Mouse (Mus musculus): Measurements from ENCODE around the gene Rabac1. TPM values are rescaled to one million over a fixed set of nuclear protein-coding genes. Genes with fewer than 3 reads are reported as not detected.
A peak's percentile ranks its signal among the peaks of the same experiment; 100 is the strongest.

Rabac1 gene
- 111 and 118 TPM in 2 replicates for polyA plus RNA-seq (2014; fragmentation: Nextera tagmentation; extraction: Ambion mirVana)

- 0 out of 2 replicates have a peak, but pooled peaks cover 3% of the 10 kb centered on the region for H3K4me1 ChIP-seq (ENCODE audit: control insufficient read depth, insufficient read depth, low read length)
- no peaks in the 10 kb centered on the region for H3K9me3 ChIP-seq (ENCODE audit: control insufficient read depth, low read length)
- peak within 1 kb of the TSS; percentile 46 for H3K4me3 ChIP-seq (ENCODE audit: low read depth, low read length)
- no peaks in the 10 kb centered on the region for H3K27me3 ChIP-seq (ENCODE audit: control insufficient read depth, insufficient read depth, low read length)
- ATAC-seq (ENCODE audit: insufficient read depth, low FRiP score, low TSS enrichment) (peak; percentile 85), DNase-seq (ENCODE audit: low spot score) (peak; percentile 87)
- peak within 1 kb of the TSS; percentile 53 for H3K4me2 ChIP-seq (ENCODE audit: low read depth)
- H3K9ac ChIP-seq (ENCODE audit: low read length): peak within 1 kb of the TSS; percentile 48
- H3K36me3 ChIP-seq (ENCODE audit: control insufficient read depth, insufficient read depth, low read length): no peaks in the 10 kb centered on the region
- H3K27ac ChIP-seq (ENCODE audit: low read depth, low read length): no peak within 1 kb of the TSS
- WGBS: under 1% methylated on average over 45 of the region's 45 CpGs
Measured at GRCm38 (mm10) chr7:24971972-24972893, at the start of gene Rabac1. Rabac1 (minus strand) TSS chr7:24972754.

DNA sequence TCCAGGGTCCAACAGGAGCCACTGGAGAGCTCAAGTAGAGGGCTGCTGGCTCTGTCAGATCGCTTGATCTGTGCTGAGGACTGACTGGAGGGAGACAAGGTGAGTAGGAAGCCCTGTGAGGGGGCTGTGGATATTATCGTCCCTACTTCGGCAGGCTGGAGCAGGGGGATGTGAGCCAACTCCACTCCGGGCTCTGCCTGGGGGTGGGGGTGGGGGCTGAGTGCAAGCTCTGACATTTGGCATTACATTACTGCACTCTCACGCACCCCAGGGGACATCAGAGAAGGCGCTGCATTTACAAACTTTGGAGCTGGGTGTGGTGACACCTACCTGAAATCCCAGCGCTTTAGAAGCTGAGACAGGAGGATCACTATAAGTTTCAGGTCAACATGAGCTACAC lies 39.0 kb upstream of the Rabac1 start:
- peaks cover 50% of the 10 kb centered on the region for H3K27me3 ChIP-seq (ENCODE audit: control insufficient read depth, insufficient read depth, low read length)

DNA sequence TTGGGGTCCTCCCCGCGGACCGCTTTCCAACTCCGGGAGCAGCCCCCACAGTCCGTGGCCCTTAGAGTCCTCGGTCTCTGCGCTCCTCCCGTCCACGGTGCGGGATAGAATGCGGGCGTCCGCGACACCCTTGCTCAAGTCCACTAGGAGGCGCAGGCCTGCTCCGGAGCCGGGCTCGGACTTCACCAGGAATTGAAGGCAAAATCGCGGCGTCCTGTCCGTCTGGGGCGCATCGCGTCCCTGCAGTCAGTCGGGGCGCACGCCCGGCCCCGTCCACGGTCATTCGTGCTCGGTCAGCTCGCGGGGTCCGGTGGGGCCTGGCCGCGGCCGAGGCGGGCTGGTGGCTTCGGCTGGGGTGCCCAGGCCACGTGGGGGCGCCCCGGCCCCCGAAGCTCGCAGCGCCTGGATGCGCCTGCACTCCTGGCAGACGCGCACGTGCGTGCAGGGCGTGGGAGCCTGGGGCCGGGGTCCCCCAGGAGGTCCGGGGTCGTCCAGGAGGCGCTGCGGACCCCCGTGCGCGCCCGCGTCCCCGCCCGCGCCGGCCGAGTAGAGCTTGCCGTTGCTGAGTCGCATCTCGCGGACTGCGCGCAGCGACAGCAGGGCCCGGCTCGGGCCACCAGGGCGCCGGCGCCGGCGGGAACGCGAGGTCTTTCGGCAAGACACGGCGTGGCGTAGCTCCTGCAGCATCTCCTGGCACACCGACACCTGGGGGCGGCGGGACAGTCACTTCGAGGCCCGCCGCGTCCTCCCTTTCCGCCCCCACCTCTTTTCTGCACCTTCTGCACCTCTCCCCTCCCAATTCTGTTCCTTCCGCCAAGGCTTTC lies 37.7 kb upstream of the Rabac1 start:
- peak; percentile 80 for DNase-seq (ENCODE audit: low spot score)
- Histone ChIP-seq H3K4me2 (ENCODE audit: low read depth) (peak overlapping the region; percentile 62), H3K4me1 (ENCODE audit: control insufficient read depth, insufficient read depth, low read length) (peaks cover 16% of the 10 kb centered on the region), H3K27ac (ENCODE audit: low read depth, low read length) (peak overlapping the region; percentile 87; the same call in 1 of the 2 replicates), H3K9me3 (ENCODE audit: control insufficient read depth, low read length) (no peaks in the 10 kb centered on the region), H3K9ac (ENCODE audit: low read length) (0 out of 2 replicates have a peak overlapping the region, but pooled peaks have one; percentile 15), H3K27me3 (ENCODE audit: control insufficient read depth, insufficient read depth, low read length) (peaks cover 60% of the 10 kb centered on the region), H3K4me3 (ENCODE audit: low read depth, low read length) (peak overlapping the region; percentile 33), H3K36me3 (ENCODE audit: control insufficient read depth, insufficient read depth, low read length) (peaks cover 4% of the 10 kb centered on the region; the same call in 1 of the 2 replicates)
- 1% methylated on average over 73 of the region's 97 CpGs for WGBS
- 0 out of 2 replicates have a peak, but pooled peaks have one; percentile 8 for ATAC-seq (ENCODE audit: insufficient read depth, low FRiP score, low TSS enrichment)

More for the DNA sequence above, 39.0 kb upstream of the Rabac1 start:
- ATAC-seq (ENCODE audit: insufficient read depth, low FRiP score, low TSS enrichment): no peak
- Histone ChIP-seq H3K27ac (ENCODE audit: low read depth, low read length) (no peak overlapping the region), H3K4me2 (ENCODE audit: low read depth) (no peak overlapping the region), H3K4me3 (ENCODE audit: low read depth, low read length) (no peak overlapping the region), H3K4me1 (ENCODE audit: control insufficient read depth, insufficient read depth, low read length) (peaks cover 8% of the 10 kb centered on the region), H3K9me3 (ENCODE audit: control insufficient read depth, low read length) (no peaks in the 10 kb centered on the region), H3K36me3 (ENCODE audit: control insufficient read depth, insufficient read depth, low read length) (peaks cover 10% of the 10 kb centered on the region), H3K9ac (ENCODE audit: low read length) (no peak overlapping the region)
- DNase-seq (ENCODE audit: low spot score): no peak
- WGBS: 66% methylated on average over 7 of the region's 7 CpGs

DNA sequence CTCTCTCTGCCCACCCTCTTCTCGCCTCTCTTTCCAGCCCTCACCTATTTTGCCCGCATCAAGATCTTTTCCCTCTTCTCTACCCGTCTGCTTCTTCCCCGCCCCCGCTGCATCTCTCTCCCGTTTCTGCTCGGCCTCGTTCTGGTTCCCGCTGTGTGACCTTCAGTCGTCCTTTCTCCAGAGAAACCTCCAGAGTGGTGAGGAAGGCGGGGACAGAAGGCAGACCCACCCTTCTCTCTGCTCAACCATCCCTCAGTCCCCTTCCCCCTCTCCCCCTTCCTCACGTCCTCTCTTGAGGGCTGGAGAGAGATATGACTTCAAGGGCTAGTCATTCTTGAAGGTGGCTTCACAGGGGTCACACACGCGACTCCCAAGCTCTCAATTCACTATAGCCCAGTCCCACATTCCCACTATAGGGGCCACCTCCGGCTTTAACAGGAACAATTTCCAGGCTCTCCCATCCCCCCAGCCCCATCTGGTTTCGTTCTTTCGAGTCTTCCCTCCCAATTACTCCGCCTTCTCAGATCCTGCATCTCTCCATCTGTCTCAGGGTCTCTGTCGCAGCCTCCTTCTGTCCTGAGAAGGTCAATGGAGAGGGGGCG lies 36.6 kb upstream of the Rabac1 start:
- DNase-seq (ENCODE audit: low spot score) (peak; percentile 52), ATAC-seq (ENCODE audit: insufficient read depth, low FRiP score, low TSS enrichment) (no peak)
- WGBS: 5% methylated on average over 20 of the region's 20 CpGs
- Histone ChIP-seq H3K27ac (ENCODE audit: low read depth, low read length) (peak overlapping the region; percentile 87), H3K4me3 (ENCODE audit: low read depth, low read length) (no peak overlapping the region), H3K36me3 (ENCODE audit: control insufficient read depth, insufficient read depth, low read length) (peaks cover 4% of the 10 kb centered on the region; the same call in 1 of the 2 replicates), H3K4me2 (ENCODE audit: low read depth) (peak overlapping the region; percentile 62), H3K9ac (ENCODE audit: low read length) (peak overlapping the region; percentile 42; the same call in 1 of the 2 replicates), H3K4me1 (ENCODE audit: control insufficient read depth, insufficient read depth, low read length) (peaks cover 18% of the 10 kb centered on the region), H3K9me3 (ENCODE audit: control insufficient read depth, low read length) (no peaks in the 10 kb centered on the region), H3K27me3 (ENCODE audit: control insufficient read depth, insufficient read depth, low read length) (peaks cover 66% of the 10 kb centered on the region)

- Histone ChIP-seq H3K9ac (ENCODE audit: low read length) (peak overlapping the region; percentile 42; the same call in 1 of the 2 replicates), H3K4me1 (ENCODE audit: control insufficient read depth, insufficient read depth, low read length) (peaks cover 18% of the 10 kb centered on the region)
Measured at GRCm38 (mm10) chr7:25008635-25009034, 36.1 kb upstream of the Rabac1 start.

DNA sequence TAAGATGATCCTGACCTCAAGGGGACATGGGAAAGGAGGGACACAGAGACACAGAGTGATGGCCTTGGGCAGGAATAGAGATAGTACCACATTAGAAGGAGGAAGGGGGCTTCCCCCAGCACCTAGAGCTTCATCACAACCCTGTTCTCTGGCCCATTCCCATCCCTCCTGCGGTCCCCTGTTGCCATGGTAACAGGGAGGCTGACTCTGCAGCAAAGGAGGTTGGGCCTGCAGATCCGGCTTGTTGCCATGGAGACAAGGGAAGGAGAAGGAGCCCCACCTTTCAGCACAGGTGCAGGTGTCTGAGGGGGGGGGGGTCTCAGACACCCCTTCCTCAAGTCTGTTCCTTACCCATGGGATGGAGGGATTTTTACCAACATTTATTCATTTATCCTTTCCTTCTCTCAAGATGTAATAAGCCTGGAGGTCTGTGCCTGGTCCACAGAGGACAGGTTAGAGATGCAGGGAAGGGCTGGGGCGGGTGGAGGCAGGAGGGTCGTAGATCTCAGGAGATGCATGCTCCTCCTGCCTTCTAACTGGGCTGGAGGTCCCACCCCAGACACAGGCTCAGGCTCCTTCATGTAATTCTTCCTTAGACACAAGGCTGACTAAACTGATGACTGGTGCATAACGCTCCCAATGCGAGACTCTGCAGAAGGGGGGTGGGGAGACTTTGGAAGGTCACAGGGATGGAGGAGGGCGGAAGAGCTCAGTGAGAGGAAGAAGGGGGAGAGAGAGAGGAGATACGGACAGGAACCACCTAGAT lies 35.2 kb upstream of the Rabac1 start:
- Histone ChIP-seq H3K4me3 (ENCODE audit: low read depth, low read length) (no peak overlapping the region), H3K27ac (ENCODE audit: low read depth, low read length) (peak overlapping the region; percentile 87), H3K27me3 (ENCODE audit: control insufficient read depth, insufficient read depth, low read length) (peaks cover 66% of the 10 kb centered on the region), H3K4me1 (ENCODE audit: control insufficient read depth, insufficient read depth, low read length) (peaks cover 23% of the 10 kb centered on the region), H3K36me3 (ENCODE audit: control insufficient read depth, insufficient read depth, low read length) (no peaks in the 10 kb centered on the region), H3K9me3 (ENCODE audit: control insufficient read depth, low read length) (no peaks in the 10 kb centered on the region), H3K4me2 (ENCODE audit: low read depth) (no peak overlapping the region; the same call in 1 of the 2 replicates), H3K9ac (ENCODE audit: low read length) (no peak overlapping the region)
- ATAC-seq (ENCODE audit: insufficient read depth, low FRiP score, low TSS enrichment) (peak; percentile 25; the same call in 1 of the 2 replicates), DNase-seq (ENCODE audit: low spot score) (peak; percentile 74)
- WGBS: 17% methylated on average over 8 of the region's 8 CpGs

More at GRCm38 (mm10) chr7:25008635-25009034, 36.1 kb upstream of the Rabac1 start:
- Histone ChIP-seq H3K27me3 (ENCODE audit: control insufficient read depth, insufficient read depth, low read length) (peaks cover 66% of the 10 kb centered on the region), H3K4me2 (ENCODE audit: low read depth) (peak overlapping the region; percentile 29), H3K36me3 (ENCODE audit: control insufficient read depth, insufficient read depth, low read length) (0 out of 2 replicates have a peak, but pooled peaks cover 2% of the 10 kb centered on the region), H3K9me3 (ENCODE audit: control insufficient read depth, low read length) (no peaks in the 10 kb centered on the region), H3K4me3 (ENCODE audit: low read depth, low read length) (peak overlapping the region; percentile 3; the same call in 1 of the 2 replicates), H3K27ac (ENCODE audit: low read depth, low read length) (peak overlapping the region; percentile 87)
- ATAC-seq (ENCODE audit: insufficient read depth, low FRiP score, low TSS enrichment): no peak
- WGBS: under 1% methylated on average over 17 of the region's 17 CpGs
- DNase-seq (ENCODE audit: low spot score): peak; percentile 78

DNA sequence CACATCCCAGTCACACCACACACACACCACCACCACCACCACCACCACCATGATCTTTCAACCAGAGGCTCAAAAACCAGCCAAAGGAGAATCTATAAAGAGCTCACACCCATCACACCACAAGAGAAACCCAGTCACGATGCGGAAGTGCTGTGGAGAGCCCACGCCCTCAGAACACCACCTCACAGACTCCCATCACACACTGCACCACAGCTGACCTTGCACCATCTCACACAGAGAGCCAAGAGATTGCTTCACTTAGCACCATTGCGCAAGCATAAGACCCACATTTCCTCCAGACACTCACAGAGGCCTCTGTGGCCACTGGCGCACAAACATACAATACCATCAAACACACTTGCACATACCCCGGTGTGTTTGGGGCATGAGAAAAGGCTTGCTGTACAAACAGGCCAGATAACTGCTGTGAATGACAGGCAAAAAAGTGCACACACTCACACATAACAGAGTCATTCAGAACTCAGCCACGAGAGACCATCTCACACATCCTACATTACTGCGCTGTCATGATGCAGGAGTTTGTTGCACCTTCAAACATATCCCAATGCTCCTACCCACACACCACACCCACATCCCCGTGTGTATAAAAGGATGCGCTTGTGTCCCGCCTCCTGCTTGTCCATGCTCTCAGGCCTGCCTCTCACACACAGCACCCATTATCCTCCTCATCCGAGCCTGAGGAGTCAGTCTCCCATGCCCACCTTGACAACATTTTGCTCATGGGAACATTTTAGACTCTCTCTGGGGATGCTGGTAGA lies 34.2 kb upstream of the Rabac1 start:
- H3K9ac ChIP-seq (ENCODE audit: low read length): no peak overlapping the region
- DNase-seq (ENCODE audit: low spot score) (no peak), ATAC-seq (ENCODE audit: insufficient read depth, low FRiP score, low TSS enrichment) (no peak)
- peaks cover 65% of the 10 kb centered on the region for H3K27me3 ChIP-seq (ENCODE audit: control insufficient read depth, insufficient read depth, low read length)
- no peaks in the 10 kb centered on the region for H3K9me3 ChIP-seq (ENCODE audit: control insufficient read depth, low read length)
- no peak overlapping the region for H3K4me3 ChIP-seq (ENCODE audit: low read depth, low read length)
- H3K27ac ChIP-seq (ENCODE audit: low read depth, low read length): no peak overlapping the region
- no peaks in the 10 kb centered on the region for H3K36me3 ChIP-seq (ENCODE audit: control insufficient read depth, insufficient read depth, low read length)
- 84% methylated on average over 12 of the region's 12 CpGs for WGBS
- peaks cover 23% of the 10 kb centered on the region for H3K4me1 ChIP-seq (ENCODE audit: control insufficient read depth, insufficient read depth, low read length)
- no peak overlapping the region for H3K4me2 ChIP-seq (ENCODE audit: low read depth)

Data from neural tube, embryonic 11.5 days (tissue).